Mouse (Mus musculus): Measurements from ENCODE around the gene Arid1b. TPM values are rescaled to one million over a fixed set of nuclear protein-coding genes. Genes with fewer than 3 reads are reported as not detected.

Arid1b gene
- polyA plus RNA-seq, 1 experiment from 2014 or later: 11.2 TPM

- ATAC-seq (ENCODE audit: insufficient read depth, low FRiP score, low read depth): no peak
- WGBS: 88% methylated on average over 7 of the region's 7 CpGs
- H3K4me3 ChIP-seq (replicated peaks): no peak overlapping the region
- peaks cover 32% of the 10 kb centered on the region for H3K4me1 ChIP-seq
- H3K9me3 ChIP-seq: no peaks in the 10 kb centered on the region
- H3K9ac ChIP-seq: no peak overlapping the region
- H3K27me3 ChIP-seq (replicated peaks): no peaks in the 10 kb centered on the region
- no peak overlapping the region for H3K27ac ChIP-seq
- no peak overlapping the region for H3K4me2 ChIP-seq
- peaks cover 4% of the 10 kb centered on the region; the same call in 1 of the 2 replicates for H3K36me3 ChIP-seq
Measured at GRCm38 (mm10) chr17:5247247-5247646, 253.1 kb downstream of the Arid1b start.

- Histone ChIP-seq H3K27me3 (replicated peaks) (no peaks in the 10 kb centered on the region), H3K9ac (no peak overlapping the region), H3K4me2 (no peak overlapping the region), H3K36me3 (peaks cover 4% of the 10 kb centered on the region; the same call in 1 of the 2 replicates), H3K27ac (no peak overlapping the region), H3K9me3 (no peaks in the 10 kb centered on the region), H3K4me1 (peaks cover 32% of the 10 kb centered on the region), H3K4me3 (replicated peaks) (no peak overlapping the region)
- WGBS: 68% methylated on average over 15 of the region's 15 CpGs
- ATAC-seq (ENCODE audit: insufficient read depth, low FRiP score, low read depth): no peak
Measured at GRCm38 (mm10) chr17:5247737-5248136, 253.6 kb downstream of the Arid1b start.

- WGBS: 27% methylated on average over 17 of the region's 17 CpGs
- Histone ChIP-seq H3K4me2 (0 out of 2 replicates have a peak overlapping the region, but pooled peaks have one; percentile 28), H3K4me3 (replicated peaks) (no peak overlapping the region), H3K9me3 (no peaks in the 10 kb centered on the region), H3K4me1 (peaks cover 32% of the 10 kb centered on the region), H3K36me3 (peaks cover 4% of the 10 kb centered on the region; the same call in 1 of the 2 replicates), H3K27ac (peak overlapping the region; percentile 65), H3K9ac (no peak overlapping the region), H3K27me3 (replicated peaks) (no peaks in the 10 kb centered on the region)
- ATAC-seq (ENCODE audit: insufficient read depth, low FRiP score, low read depth): no peak
Measured at GRCm38 (mm10) chr17:5248957-5249656, 255.0 kb downstream of the Arid1b start.

- 64% methylated on average over 9 of the region's 9 CpGs for WGBS
- Histone ChIP-seq H3K27ac (peak overlapping the region; percentile 57; the same call in 1 of the 2 replicates), H3K4me2 (no peak overlapping the region), H3K36me3 (peaks cover 4% of the 10 kb centered on the region; the same call in 1 of the 2 replicates), H3K4me1 (peaks cover 32% of the 10 kb centered on the region), H3K9me3 (no peaks in the 10 kb centered on the region), H3K27me3 (replicated peaks) (no peaks in the 10 kb centered on the region), H3K4me3 (replicated peaks) (no peak overlapping the region), H3K9ac (no peak overlapping the region)
- ATAC-seq (ENCODE audit: insufficient read depth, low FRiP score, low read depth): no peak
Measured at GRCm38 (mm10) chr17:5249681-5250180, 255.6 kb downstream of the Arid1b start.

DNA sequence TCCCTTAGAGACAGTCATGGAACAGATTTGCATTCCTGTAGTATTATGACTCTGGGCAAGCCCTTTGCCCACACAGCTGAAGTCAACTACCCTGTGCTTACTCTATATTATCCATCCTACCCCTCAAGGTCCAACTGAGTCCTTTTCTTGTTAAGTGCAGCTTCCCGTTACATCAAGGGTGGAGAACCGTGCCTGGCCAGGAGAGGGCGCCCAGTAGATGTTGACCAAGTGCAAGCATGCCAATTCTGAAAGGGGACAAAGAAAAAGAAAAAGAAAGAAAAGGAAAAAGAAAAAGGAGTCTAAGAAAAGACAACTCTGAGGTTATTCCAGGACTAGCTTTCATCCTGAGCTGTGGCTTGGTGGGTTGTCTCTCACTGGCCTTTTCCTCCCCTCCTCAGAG is 258.3 kb downstream of the Arid1b start:
- no peaks in the 10 kb centered on the region for H3K9me3 ChIP-seq
- no peak overlapping the region for H3K4me2 ChIP-seq
- H3K4me3 ChIP-seq (replicated peaks): no peak overlapping the region
- peaks cover 24% of the 10 kb centered on the region for H3K4me1 ChIP-seq
- no peak for ATAC-seq (ENCODE audit: insufficient read depth, low FRiP score, low read depth)
- H3K36me3 ChIP-seq: no peaks in the 10 kb centered on the region
- no peak overlapping the region for H3K27ac ChIP-seq
- no peaks in the 10 kb centered on the region for H3K27me3 ChIP-seq (replicated peaks)
- no peak overlapping the region for H3K9ac ChIP-seq
- 34% methylated on average over 3 of the region's 3 CpGs for WGBS

GRCm38 (mm10) chr17:5254717-5255617 is 260.8 kb downstream of the Arid1b start:
- no peak for ATAC-seq (ENCODE audit: insufficient read depth, low FRiP score, low read depth)
- Histone ChIP-seq H3K9me3 (no peaks in the 10 kb centered on the region), H3K4me2 (no peak overlapping the region), H3K27me3 (replicated peaks) (no peaks in the 10 kb centered on the region), H3K36me3 (no peaks in the 10 kb centered on the region), H3K4me3 (replicated peaks) (no peak overlapping the region), H3K27ac (no peak overlapping the region), H3K4me1 (peaks cover 5% of the 10 kb centered on the region), H3K9ac (no peak overlapping the region)
- 79% methylated on average over 16 of the region's 16 CpGs for WGBS

DNA sequence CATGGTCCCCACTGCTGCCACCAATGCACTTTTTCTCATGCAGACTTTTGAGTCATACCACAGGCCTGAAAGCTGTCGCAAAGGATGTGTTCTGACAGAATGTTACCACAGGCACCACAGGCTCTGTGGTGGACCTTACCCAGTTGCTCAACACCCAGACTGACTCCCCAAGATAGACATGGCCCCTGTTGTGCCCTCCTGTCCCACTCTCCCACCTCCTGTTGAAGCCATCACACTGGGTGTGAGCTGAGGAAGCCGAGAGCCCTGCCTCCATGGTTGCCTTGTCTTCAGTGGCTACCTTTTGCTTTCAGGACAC is 261.4 kb downstream of the Arid1b start:
- Histone ChIP-seq H3K36me3 (no peaks in the 10 kb centered on the region), H3K9me3 (no peaks in the 10 kb centered on the region), H3K4me3 (replicated peaks) (no peak overlapping the region), H3K27me3 (replicated peaks) (no peaks in the 10 kb centered on the region), H3K4me2 (no peak overlapping the region), H3K27ac (no peak overlapping the region), H3K4me1 (0 out of 2 replicates have a peak, but pooled peaks cover 4% of the 10 kb centered on the region), H3K9ac (no peak overlapping the region)
- 85% methylated on average over 2 of the region's 2 CpGs for WGBS
- ATAC-seq (ENCODE audit: insufficient read depth, low FRiP score, low read depth): no peak

DNA sequence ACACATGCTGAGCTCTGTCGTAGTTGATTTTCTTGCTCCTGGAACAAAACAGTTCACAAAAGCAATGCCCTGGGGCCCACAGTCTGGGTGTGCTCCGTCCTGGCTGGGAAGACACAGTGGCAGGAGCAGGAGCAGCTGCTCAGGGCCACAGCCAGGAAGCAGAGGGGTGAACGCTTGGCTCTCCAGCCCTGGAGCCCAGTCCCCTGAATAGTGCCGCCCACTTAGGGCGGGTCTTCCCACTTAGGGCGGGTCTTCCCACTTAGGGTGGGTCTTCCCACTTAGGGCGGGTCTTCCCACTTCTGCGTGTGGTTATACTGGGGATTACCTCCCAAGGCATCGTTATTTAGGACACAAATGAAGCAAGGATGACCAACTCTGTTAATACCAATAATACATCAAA is 264.8 kb downstream of the Arid1b start:
- no peak for ATAC-seq (ENCODE audit: insufficient read depth, low FRiP score, low read depth)
- Histone ChIP-seq H3K36me3 (no peaks in the 10 kb centered on the region), H3K4me2 (no peak overlapping the region), H3K4me3 (replicated peaks) (no peak overlapping the region), H3K9me3 (no peaks in the 10 kb centered on the region), H3K9ac (no peak overlapping the region), H3K4me1 (peaks cover 16% of the 10 kb centered on the region; the same call in 1 of the 2 replicates), H3K27ac (no peak overlapping the region), H3K27me3 (replicated peaks) (no peaks in the 10 kb centered on the region)
- 65% methylated on average over 9 of the region's 9 CpGs for whole genome bisulfite sequencing

DNA sequence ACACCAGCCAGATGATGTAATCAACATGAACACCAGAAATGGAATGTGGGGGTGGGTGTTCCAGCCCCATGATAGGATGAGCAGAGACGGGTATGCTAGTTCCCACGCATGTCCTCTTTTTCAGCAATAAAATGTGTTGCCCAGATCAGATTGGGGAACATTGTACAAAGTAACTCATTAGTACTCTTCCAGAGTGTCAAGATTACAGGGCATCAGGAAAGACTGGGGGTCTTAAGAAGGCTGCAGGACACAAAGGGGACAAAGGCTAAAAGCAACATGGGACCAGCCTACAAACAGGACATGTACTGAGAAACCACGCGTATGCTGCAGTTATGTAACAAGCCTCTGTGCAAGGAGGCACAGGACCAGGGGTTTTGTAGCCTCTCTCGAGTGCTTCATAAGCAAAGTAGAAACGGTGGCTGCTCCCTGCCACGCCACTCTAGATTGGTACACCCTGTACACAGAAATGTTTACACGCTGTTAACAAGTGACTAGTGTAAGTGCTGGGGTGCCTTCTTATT is 267.1 kb downstream of the Arid1b start:
- Histone ChIP-seq H3K27me3 (replicated peaks) (no peaks in the 10 kb centered on the region), H3K36me3 (no peaks in the 10 kb centered on the region), H3K4me3 (replicated peaks) (no peak overlapping the region), H3K27ac (no peak overlapping the region), H3K4me1 (peaks cover 16% of the 10 kb centered on the region; the same call in 1 of the 2 replicates), H3K9me3 (no peaks in the 10 kb centered on the region), H3K9ac (no peak overlapping the region), H3K4me2 (no peak overlapping the region)
- 68% methylated on average over 8 of the region's 8 CpGs for WGBS
- ATAC-seq (ENCODE audit: insufficient read depth, low FRiP score, low read depth): peak; percentile 36; the same call in 1 of the 2 replicates

GRCm38 (mm10) chr17:5261874-5262605 is 267.9 kb downstream of the Arid1b start:
- no peaks in the 10 kb centered on the region; the same call in 1 of the 2 replicates for H3K36me3 ChIP-seq
- no peaks in the 10 kb centered on the region for H3K9me3 ChIP-seq
- H3K9ac ChIP-seq: no peak overlapping the region
- peak; percentile 50; the same call in 1 of the 2 replicates for ATAC-seq (ENCODE audit: insufficient read depth, low FRiP score, low read depth)
- H3K4me1 ChIP-seq: peaks cover 16% of the 10 kb centered on the region; the same call in 1 of the 2 replicates
- H3K27ac ChIP-seq: no peak overlapping the region
- H3K4me2 ChIP-seq: no peak overlapping the region
- WGBS: 61% methylated on average over 22 of the region's 22 CpGs
- H3K4me3 ChIP-seq (replicated peaks): no peak overlapping the region
- no peaks in the 10 kb centered on the region for H3K27me3 ChIP-seq (replicated peaks)

- Histone ChIP-seq H3K36me3 (no peaks in the 10 kb centered on the region; the same call in 1 of the 2 replicates), H3K4me3 (replicated peaks) (no peak overlapping the region), H3K27me3 (replicated peaks) (no peaks in the 10 kb centered on the region), H3K9me3 (no peaks in the 10 kb centered on the region), H3K27ac (no peak overlapping the region), H3K9ac (no peak overlapping the region), H3K4me1 (peaks cover 16% of the 10 kb centered on the region; the same call in 1 of the 2 replicates), H3K4me2 (no peak overlapping the region)
- no peak for ATAC-seq (ENCODE audit: insufficient read depth, low FRiP score, low read depth)
- whole genome bisulfite sequencing: 84% methylated on average over 4 of the region's 4 CpGs
Measured at GRCm38 (mm10) chr17:5262788-5263187, 268.7 kb downstream of the Arid1b start.

Data from stomach, embryonic 15.5 days (tissue).